Mouse (Mus musculus) embryonic fibroblast, embryonic 13.5 days (primary cell): ENCODE results near the gene Phgr1. TPM values are rescaled to one million over a fixed set of nuclear protein-coding genes. Genes with fewer than 3 reads are reported as not detected.

Source experiments
- H3K27ac ChIP-seq: 2 replicates; pipeline ENCODE4 v1.5.1; 2012; ENCODE audit warnings: low read length, control low read depth, inconsistent platforms; ENCODE audit not compliant: insufficient read depth
- H3K4me1 ChIP-seq: 2 replicates; pipeline ENCODE4 v1.6.1; 2011; ENCODE audit warnings: low read length; ENCODE audit not compliant: control insufficient read depth, insufficient read depth
- H3K4me3 ChIP-seq: 2 replicates; pipeline ENCODE4 v1.5.1; 2011; ENCODE audit warnings: mild to moderate bottlenecking, control low read depth, low read length; ENCODE audit not compliant: insufficient read depth
- CTCF ChIP-seq: IDR thresholded peaks from 2 replicates; pipeline ENCODE4 v1.5.1; 2011; ENCODE audit warnings: mild to moderate bottlenecking, control low read depth, low read length, moderate library complexity, borderline replicate concordance; ENCODE audit not compliant: insufficient read depth
- POLR2A ChIP-seq: IDR thresholded peaks from 2 replicates; pipeline ENCODE4 v1.6.1; 2011; ENCODE audit warnings: low read depth, mild to moderate bottlenecking, control low read depth, low read length, moderate library complexity
- polyA plus RNA-seq: library from polyadenylated mRNA; stranded (reverse); fragments of >200 nt; gene quantifications from 2 replicates; pipeline ENCODE4 v1.2.4, GENCODE M21; 2011; ENCODE audit warnings: low read depth; ENCODE audit not compliant: missing spikeins, insufficient read length

The Phgr1 gene
- polyA plus RNA-seq, 1 experiment: not detected

DNA sequence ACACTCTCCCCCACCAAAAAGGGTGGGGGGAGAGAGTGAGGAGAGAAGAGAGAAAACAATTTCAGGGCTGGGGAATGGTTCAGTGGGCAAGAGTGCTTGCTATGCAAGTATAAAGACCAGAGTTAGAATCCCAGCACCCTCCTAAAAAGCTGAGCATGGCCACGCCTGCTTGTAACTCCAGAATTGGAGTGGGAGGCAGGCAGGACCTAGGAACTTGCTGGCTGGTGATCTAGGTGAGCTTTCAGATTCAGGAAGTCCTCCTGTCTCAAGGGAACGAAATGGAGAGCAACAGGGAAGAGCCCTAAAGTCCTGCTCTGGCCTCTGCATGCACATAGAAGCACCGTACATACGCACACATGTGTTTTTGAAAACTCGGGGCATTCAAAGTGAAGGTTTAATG is 50.2 kb downstream of the Phgr1 start:
- Histone ChIP-seq H3K27ac (no peak overlapping the region), H3K4me1 (no peaks in the 10 kb centered on the region), H3K4me3 (no peak overlapping the region)
- TF ChIP-seq CTCF: no peak

DNA sequence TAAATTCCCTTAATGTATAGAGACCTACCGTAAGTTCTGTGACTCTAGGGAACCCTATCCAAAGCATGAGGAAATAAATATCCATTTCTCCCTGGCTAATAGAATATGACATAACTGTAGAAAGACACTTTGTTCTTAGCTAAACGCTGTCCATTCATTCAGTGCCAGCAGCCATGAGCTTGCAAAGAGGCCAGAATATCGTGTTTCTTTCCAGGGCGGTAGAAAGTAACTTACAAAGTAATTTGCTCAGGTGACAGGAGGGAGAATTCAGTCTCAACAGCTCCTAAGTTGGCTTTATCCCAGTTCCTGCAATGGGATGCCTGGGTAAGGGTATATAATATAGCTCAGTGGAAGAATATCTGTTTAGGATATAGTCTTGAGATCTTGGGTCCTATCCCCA is 51.8 kb downstream of the Phgr1 start:
- Histone ChIP-seq H3K27ac (no peak overlapping the region), H3K4me1 (peaks cover 3% of the 10 kb centered on the region), H3K4me3 (no peak overlapping the region)
- no peak for TF ChIP-seq CTCF
- TF ChIP-seq POLR2A: no peak

Other genes starting within 250 kb of the Phgr1 start
- 2.7 and 10.1 TPM in 2 replicates for gene Bmf, start 223.1 kb upstream of the Phgr1 start, polyA plus RNA-seq
- 44.7 and 75.2 TPM in 2 replicates for gene Bub1b, start 174.6 kb upstream of the Phgr1 start, polyA plus RNA-seq
- gene Pak6, start 109.5 kb upstream of the Phgr1 start, polyA plus RNA-seq: 0.19 and 0.78 TPM in 2 replicates
- not detected in 2 replicates for gene Ankrd63, start 68.8 kb upstream of the Phgr1 start, polyA plus RNA-seq
- 0.49 TPM in 1 of 2 replicates, not detected in the other for gene Plcb2, start 44.3 kb upstream of the Phgr1 start, polyA plus RNA-seq
- 17.3 and 19.0 TPM in 2 replicates for gene Inafm2, start 27.0 kb upstream of the Phgr1 start, polyA plus RNA-seq
- gene Ccdc9b, start 10.1 kb upstream of the Phgr1 start, polyA plus RNA-seq: 17.9 and 27.9 TPM in 2 replicates
- gene Disp2, start 7.0 kb downstream of the Phgr1 start, polyA plus RNA-seq: 0.07 and 0.11 TPM in 2 replicates
- gene Knstrn, start 41.2 kb downstream of the Phgr1 start, polyA plus RNA-seq: 38.4 and 59.0 TPM in 2 replicates
- 41.4 and 42.2 TPM in 2 replicates for gene Ivd, start 89.2 kb downstream of the Phgr1 start, polyA plus RNA-seq
- gene Bahd1, start 127.6 kb downstream of the Phgr1 start, polyA plus RNA-seq: 12.9 and 15.3 TPM in 2 replicates
- gene Chst14, start 153.7 kb downstream of the Phgr1 start, polyA plus RNA-seq: 44.8 and 46.0 TPM in 2 replicates